Mouse (Mus musculus) embryonic facial prominence, embryonic 12.5 days (tissue): Measurements from ENCODE around the gene Tsx. TPM values are rescaled to one million over a fixed set of nuclear protein-coding genes. Genes with fewer than 3 reads are reported as not detected.

ENCODE experiments used
- ATAC-seq: fragments of 200-750 bp; cut with Nextera tagmentation; 2 replicates; pipeline ENCODE4 v1.8.0; 2017; ENCODE audit not compliant: insufficient number of reproducible peaks, insufficient read depth, low FRiP score, low TSS enrichment
- H3K27ac ChIP-seq: fragments of 300-500 bp; sonication (generic); 2 replicates; pipeline ENCODE4 v1.5.1; 2016; ENCODE audit warnings: mild to moderate bottlenecking
- H3K27me3 ChIP-seq: fragments of 300-500 bp; sonication (generic); 2 replicates; pipeline ENCODE4 v1.6.1; 2016; ENCODE audit warnings: mild to moderate bottlenecking, moderate library complexity
- H3K36me3 ChIP-seq: fragments of 300-500 bp; sonication (generic); 2 replicates; pipeline ENCODE4 v1.6.1; 2016; ENCODE audit warnings: mild to moderate bottlenecking
- H3K4me1 ChIP-seq: fragments of 300-500 bp; sonication (generic); 2 replicates; pipeline ENCODE4 v1.6.1; 2016
- H3K4me2 ChIP-seq: fragments of 300-500 bp; sonication (generic); replicated peaks from 2 replicates; pipeline ENCODE4 v1.6.1; 2016; ENCODE audit warnings: mild to moderate bottlenecking, moderate library complexity
- H3K4me3 ChIP-seq: fragments of 300-500 bp; sonication (generic); 2 replicates; pipeline ENCODE4 v1.5.1; 2016; ENCODE audit warnings: mild to moderate bottlenecking
- H3K9ac ChIP-seq: fragments of 300-500 bp; sonication (generic); 2 replicates; pipeline ENCODE4 v1.6.1; 2016; ENCODE audit warnings: mild to moderate bottlenecking, moderate library complexity
- H3K9me3 ChIP-seq: fragments of 300-500 bp; sonication (generic); 2 replicates; pipeline ENCODE4 v1.6.1; 2016; ENCODE audit warnings: mild to moderate bottlenecking, moderate library complexity
- WGBS: fragments of 180-500 bp; shearing (Covaris S2); methylation state at CpG from one replicate; pipeline ENCODE4 v1.1.7; 2016; 5-methylcytosine and 5-hydroxymethylcytosine counted together
- polyA plus RNA-seq: library from polyadenylated mRNA; unstranded; fragments of >200 nt; fragmentation: Nextera tagmentation; extraction: Ambion mirVana; gene quantifications from 2 replicates; pipeline ENCODE4 v1.2.1, GENCODE M21; 2016

The Tsx gene
- 0.67 TPM in 1 of 2 replicates, not detected in the other for polyA plus RNA-seq

GRCm38 (mm10) chrX:103414167-103414566 lies at the start of gene Tsx:
Gene Tsx (plus strand): TSS chrX:103414467.
- H3K4me2 ChIP-seq: no peak within 1 kb of the TSS
- H3K4me1 ChIP-seq: no peaks in the 10 kb centered on the region
- no peaks in the 10 kb centered on the region for H3K9me3 ChIP-seq
- no peak within 1 kb of the TSS for H3K27ac ChIP-seq
- H3K9ac ChIP-seq: no peak within 1 kb of the TSS
- 80% methylated on average over 5 of the region's 5 CpGs for WGBS
- no peak within 1 kb of the TSS for H3K4me3 ChIP-seq
- no peak for ATAC-seq
- H3K36me3 ChIP-seq: no peaks in the 10 kb centered on the region
- peaks cover 19% of the 10 kb centered on the region; the same call in 1 of the 2 replicates for H3K27me3 ChIP-seq

- WGBS: 58% methylated on average over 5 of the region's 5 CpGs
Measured at GRCm38 (mm10) chrX:103366201-103366600, 48.1 kb upstream of the Tsx start.

GRCm38 (mm10) chrX:103368650-103369049 lies 45.6 kb upstream of the Tsx start:
- no peak overlapping the region for H3K9ac ChIP-seq
- no peaks in the 10 kb centered on the region for H3K9me3 ChIP-seq
- H3K36me3 ChIP-seq: no peaks in the 10 kb centered on the region
- H3K4me3 ChIP-seq: no peak overlapping the region
- no peaks in the 10 kb centered on the region for H3K4me1 ChIP-seq
- H3K27me3 ChIP-seq: 0 out of 2 replicates have a peak, but pooled peaks cover 3% of the 10 kb centered on the region
- 76% methylated on average over 3 of the region's 3 CpGs for WGBS
- no peak for ATAC-seq
- no peak overlapping the region for H3K27ac ChIP-seq
- no peak overlapping the region for H3K4me2 ChIP-seq

More at GRCm38 (mm10) chrX:103366201-103366600, 48.1 kb upstream of the Tsx start:
- Histone ChIP-seq H3K4me2 (no peak overlapping the region), H3K4me3 (no peak overlapping the region), H3K9me3 (no peaks in the 10 kb centered on the region), H3K27me3 (peaks cover 3% of the 10 kb centered on the region; the same call in 1 of the 2 replicates), H3K36me3 (no peaks in the 10 kb centered on the region), H3K27ac (no peak overlapping the region), H3K4me1 (no peaks in the 10 kb centered on the region), H3K9ac (no peak overlapping the region)
- no peak for ATAC-seq

- WGBS: 76% methylated on average over 2 of the region's 2 CpGs
- ATAC-seq: no peak
- Histone ChIP-seq H3K27me3 (0 out of 2 replicates have a peak, but pooled peaks cover 3% of the 10 kb centered on the region), H3K27ac (no peak overlapping the region), H3K9me3 (no peaks in the 10 kb centered on the region), H3K4me2 (no peak overlapping the region), H3K9ac (no peak overlapping the region), H3K36me3 (no peaks in the 10 kb centered on the region), H3K4me3 (no peak overlapping the region), H3K4me1 (no peaks in the 10 kb centered on the region)
Measured at GRCm38 (mm10) chrX:103371221-103371620, 43.0 kb upstream of the Tsx start.

GRCm38 (mm10) chrX:103371627-103372026 lies 42.6 kb upstream of the Tsx start:
- 30% methylated on average over 2 of the region's 2 CpGs for WGBS
- H3K4me2 ChIP-seq: no peak overlapping the region
- no peak overlapping the region for H3K27ac ChIP-seq
- H3K36me3 ChIP-seq: no peaks in the 10 kb centered on the region
- no peak for ATAC-seq
- no peaks in the 10 kb centered on the region for H3K4me1 ChIP-seq
- no peaks in the 10 kb centered on the region for H3K9me3 ChIP-seq
- no peak overlapping the region for H3K4me3 ChIP-seq
- no peak overlapping the region for H3K9ac ChIP-seq
- 0 out of 2 replicates have a peak, but pooled peaks cover 3% of the 10 kb centered on the region for H3K27me3 ChIP-seq

GRCm38 (mm10) chrX:103374250-103374649 lies 40.0 kb upstream of the Tsx start:
- H3K9me3 ChIP-seq: no peaks in the 10 kb centered on the region
- no peak overlapping the region for H3K4me2 ChIP-seq
- no peak overlapping the region for H3K9ac ChIP-seq
- H3K27ac ChIP-seq: no peak overlapping the region
- no peaks in the 10 kb centered on the region for H3K4me1 ChIP-seq
- WGBS: 57% methylated on average over 5 of the region's 5 CpGs
- H3K36me3 ChIP-seq: no peaks in the 10 kb centered on the region
- no peak overlapping the region for H3K4me3 ChIP-seq
- ATAC-seq: no peak
- 0 out of 2 replicates have a peak, but pooled peaks cover 3% of the 10 kb centered on the region for H3K27me3 ChIP-seq

GRCm38 (mm10) chrX:103384528-103384927 lies 29.7 kb upstream of the Tsx start:
- H3K9ac ChIP-seq: no peak overlapping the region
- H3K9me3 ChIP-seq: no peaks in the 10 kb centered on the region
- H3K4me3 ChIP-seq: no peak overlapping the region
- no peak for ATAC-seq
- H3K4me1 ChIP-seq: no peaks in the 10 kb centered on the region
- WGBS: 75% methylated on average over 3 of the region's 3 CpGs
- H3K36me3 ChIP-seq: no peaks in the 10 kb centered on the region
- H3K27ac ChIP-seq: no peak overlapping the region
- H3K27me3 ChIP-seq: peaks cover 4% of the 10 kb centered on the region; the same call in 1 of the 2 replicates
- no peak overlapping the region for H3K4me2 ChIP-seq

- WGBS: 82% methylated on average over 3 of the region's 3 CpGs
- no peak overlapping the region for H3K4me2 ChIP-seq
- no peak overlapping the region for H3K9ac ChIP-seq
- no peak for ATAC-seq
- no peaks in the 10 kb centered on the region; the same call in 1 of the 2 replicates for H3K27me3 ChIP-seq
- no peaks in the 10 kb centered on the region for H3K9me3 ChIP-seq
- no peaks in the 10 kb centered on the region for H3K36me3 ChIP-seq
- H3K4me3 ChIP-seq: no peak overlapping the region
- no peaks in the 10 kb centered on the region for H3K4me1 ChIP-seq
- no peak overlapping the region for H3K27ac ChIP-seq
Measured at GRCm38 (mm10) chrX:103388131-103388530, 26.1 kb upstream of the Tsx start.

GRCm38 (mm10) chrX:103393841-103394240 lies 20.4 kb upstream of the Tsx start:
- H3K27ac ChIP-seq: no peak overlapping the region
- no peaks in the 10 kb centered on the region for H3K36me3 ChIP-seq
- H3K4me2 ChIP-seq: no peak overlapping the region
- no peaks in the 10 kb centered on the region for H3K9me3 ChIP-seq
- H3K4me3 ChIP-seq: no peak overlapping the region
- peaks cover 4% of the 10 kb centered on the region; the same call in 1 of the 2 replicates for H3K27me3 ChIP-seq
- 66% methylated on average over 1 of the region's 1 CpGs for WGBS
- ATAC-seq: no peak
- H3K9ac ChIP-seq: no peak overlapping the region
- no peaks in the 10 kb centered on the region for H3K4me1 ChIP-seq

- no peaks in the 10 kb centered on the region for H3K4me1 ChIP-seq
- H3K27me3 ChIP-seq: peaks cover 17% of the 10 kb centered on the region; the same call in 1 of the 2 replicates
- WGBS: 38% methylated on average over 11 of the region's 13 CpGs
- H3K9ac ChIP-seq: no peak overlapping the region
- H3K4me2 ChIP-seq: no peak overlapping the region
- no peak for ATAC-seq
- no peak overlapping the region for H3K4me3 ChIP-seq
- H3K9me3 ChIP-seq: no peaks in the 10 kb centered on the region
- H3K36me3 ChIP-seq: no peaks in the 10 kb centered on the region
- H3K27ac ChIP-seq: no peak overlapping the region
Measured at GRCm38 (mm10) chrX:103405021-103405420, 9.2 kb upstream of the Tsx start.

GRCm38 (mm10) chrX:103421710-103422109 lies 7.4 kb downstream of the Tsx start, which contains the start of gene Gm26992:
Gene Gm26992 (plus strand): TSS chrX:103422010.
- no peak for ATAC-seq

GRCm38 (mm10) chrX:103427677-103428076 lies 13.4 kb downstream of the Tsx start:
- no peak for ATAC-seq
- Histone ChIP-seq H3K27ac (no peak overlapping the region), H3K9me3 (no peaks in the 10 kb centered on the region), H3K4me1 (no peaks in the 10 kb centered on the region), H3K4me2 (no peak overlapping the region), H3K36me3 (no peaks in the 10 kb centered on the region), H3K27me3 (peaks cover 5% of the 10 kb centered on the region; the same call in 1 of the 2 replicates), H3K9ac (no peak overlapping the region), H3K4me3 (no peak overlapping the region)
- WGBS: 80% methylated on average over 7 of the region's 7 CpGs

More at GRCm38 (mm10) chrX:103421710-103422109, 7.4 kb downstream of the Tsx start, which contains the start of gene Gm26992:
- H3K9ac ChIP-seq: no peak within 1 kb of the TSS
- H3K36me3 ChIP-seq: no peaks in the 10 kb centered on the region
- H3K4me1 ChIP-seq: no peaks in the 10 kb centered on the region
- H3K4me2 ChIP-seq: no peak within 1 kb of the TSS
- H3K27ac ChIP-seq: no peak within 1 kb of the TSS
- 87% methylated on average over 2 of the region's 2 CpGs for WGBS
- no peak within 1 kb of the TSS for H3K4me3 ChIP-seq
- no peaks in the 10 kb centered on the region for H3K9me3 ChIP-seq
- H3K27me3 ChIP-seq: peaks cover 10% of the 10 kb centered on the region
